Mouse (Mus musculus): ENCODE results near the gene Brd2. TPM values are rescaled to one million over a fixed set of nuclear protein-coding genes. Genes with fewer than 3 reads are reported as not detected.

The Brd2 gene
- total RNA-seq, 2 experiments from 2014 or later, result 231 to 249 TPM

GRCm38 (mm10) chr17:34135297-34136224 is 13.1 kb upstream of the Brd2 start:
- intact Hi-C loops (cut with DNase I), result no loop called here

GRCm38 (mm10) chr17:34134451-34134850 is 12.0 kb upstream of the Brd2 start:
- intact Hi-C loops (cut with DNase I), result no loop called here
- no peak for DNase-seq (ENCODE audit: low spot score in 2 of 2)

More at GRCm38 (mm10) chr17:34135297-34136224, 13.1 kb upstream of the Brd2 start:
- peak; percentile 99 for DNase-seq (ENCODE audit: low spot score in 2 of 2)

GRCm38 (mm10) chr17:34133289-34133688 is 10.9 kb upstream of the Brd2 start:
- intact Hi-C loops (cut with DNase I), result no loop called here
- DNase-seq (ENCODE audit: low spot score in 2 of 2), result no peak

- intact Hi-C loops (cut with DNase I), result no loop called here
- no peak for DNase-seq (ENCODE audit: low spot score in 2 of 2)
Observed at GRCm38 (mm10) chr17:34131911-34132310, 9.5 kb upstream of the Brd2 start.

- intact Hi-C loops (cut with DNase I), result no loop called here
- no peak for DNase-seq (ENCODE audit: low spot score in 2 of 2)
Observed at GRCm38 (mm10) chr17:34130073-34130947, 7.9 kb upstream of the Brd2 start.

- DNase-seq (ENCODE audit: low spot score in 2 of 2), result no peak
- intact Hi-C loops (cut with DNase I), result no loop called here
Observed at GRCm38 (mm10) chr17:34128944-34129791, 6.7 kb upstream of the Brd2 start.

GRCm38 (mm10) chr17:34128264-34128937 is 6.0 kb upstream of the Brd2 start:
- intact Hi-C loops (cut with DNase I), result no loop called here
- peak; percentile 67 to 75 for DNase-seq (ENCODE audit: low spot score in 2 of 2)

- DNase-seq (ENCODE audit: low spot score in 2 of 2), result peak; percentile 48 to 70
- intact Hi-C loops (cut with DNase I), result no loop called here
Observed at GRCm38 (mm10) chr17:34127475-34127874, 5.0 kb upstream of the Brd2 start.

GRCm38 (mm10) chr17:34126826-34127420 is 4.5 kb upstream of the Brd2 start:
- intact Hi-C loops (cut with DNase I), result no loop called here
- no peak for DNase-seq (ENCODE audit: low spot score in 2 of 2)

GRCm38 (mm10) chr17:34124649-34125048 is 2.2 kb upstream of the Brd2 start:
- no peak for DNase-seq (ENCODE audit: low spot score in 2 of 2)
- intact Hi-C loops (cut with DNase I), result loop anchor here (5.0 kb wide), 1 partner anchor 468 kb away; the partner anchor contains the start of gene Pbx2

GRCm38 (mm10) chr17:34123518-34123917 is 1.1 kb upstream of the Brd2 start:
- no peak for DNase-seq (ENCODE audit: low spot score in 2 of 2)
- intact Hi-C loops (cut with DNase I), result loop anchor here (5.0 kb wide), 1 partner anchor 469 kb away; the partner anchor contains the start of gene Pbx2

- intact Hi-C loops (cut with DNase I), result loop anchor here (5.0 kb wide), 1 partner anchor 469 kb away; the partner anchor contains the start of gene Pbx2
- no peak for DNase-seq (ENCODE audit: low spot score in 2 of 2)
Observed at GRCm38 (mm10) chr17:34123111-34123510, 677 bp upstream of the Brd2 start.

- DNase-seq (ENCODE audit: low spot score in 2 of 2), result peak; percentile 64 to 77
- intact Hi-C loops (cut with DNase I), result loop anchor here (5.0 kb wide), 1 partner anchor 470 kb away; the partner anchor contains the start of gene Pbx2
Observed at GRCm38 (mm10) chr17:34121879-34122187, 601 bp downstream of the Brd2 start.

GRCm38 (mm10) chr17:34121172-34121878 is 1.1 kb downstream of the Brd2 start:
- intact Hi-C loops (cut with DNase I), result loop anchor here (5.0 kb wide), 1 partner anchor 471 kb away; the partner anchor contains the start of gene Pbx2
- peak; percentile 86 to 95 for DNase-seq (ENCODE audit: low spot score in 2 of 2)

GRCm38 (mm10) chr17:34120814-34121171 is 1.6 kb downstream of the Brd2 start:
- intact Hi-C loops (cut with DNase I), result loop anchor here (5.0 kb wide), 1 partner anchor 472 kb away; the partner anchor contains the start of gene Pbx2
- DNase-seq (ENCODE audit: low spot score in 2 of 2), result peak in 1 of 2 experiments; percentile 71

GRCm38 (mm10) chr17:34120180-34120723 is 2.2 kb downstream of the Brd2 start:
- intact Hi-C loops (cut with DNase I), result loop anchor here (5.0 kb wide), 1 partner anchor 472 kb away; the partner anchor contains the start of gene Pbx2
- DNase-seq (ENCODE audit: low spot score in 2 of 2), result peak; percentile 89 to 90

Measured in left cerebral cortex, postnatal 14 days (tissue).